Mouse (Mus musculus) neural tube, embryonic 13.5 days (tissue): ENCODE results near the gene Nav2. TPM values are rescaled to one million over a fixed set of nuclear protein-coding genes. Genes with fewer than 3 reads are reported as not detected.

ENCODE experiments used
- ATAC-seq: fragments of 200-750 bp; cut with Nextera tagmentation; 2 replicates; pipeline ENCODE4 v1.8.0; 2017; ENCODE audit warnings: low read depth, mild to moderate bottlenecking, moderate TSS enrichment, moderate library complexity
- H3K27ac ChIP-seq: fragments of 300-500 bp; sonication (generic); replicated peaks from 2 replicates; pipeline ENCODE4 v1.5.1; 2015; ENCODE audit warnings: moderate library complexity, mild to moderate bottlenecking, inconsistent platforms
- H3K27me3 ChIP-seq: fragments of 300-500 bp; sonication (generic); 2 replicates; pipeline ENCODE4 v1.6.1; 2015; ENCODE audit warnings: mild to moderate bottlenecking, inconsistent platforms
- H3K36me3 ChIP-seq: fragments of 300-500 bp; sonication (generic); 2 replicates; pipeline ENCODE4 v1.6.1; 2015; ENCODE audit warnings: mild to moderate bottlenecking, inconsistent platforms
- H3K4me1 ChIP-seq: fragments of 300-500 bp; sonication (generic); replicated peaks from 2 replicates; pipeline ENCODE4 v1.6.1; 2015; ENCODE audit warnings: inconsistent platforms
- H3K4me2 ChIP-seq: fragments of 300-500 bp; sonication (generic); 2 replicates; pipeline ENCODE4 v1.6.1; 2015; ENCODE audit warnings: inconsistent platforms, mild to moderate bottlenecking, moderate library complexity
- H3K4me3 ChIP-seq: fragments of 300-500 bp; sonication (generic); 2 replicates; pipeline ENCODE4 v1.5.1; 2015; ENCODE audit warnings: mild to moderate bottlenecking, inconsistent platforms
- H3K9ac ChIP-seq: fragments of 300-500 bp; sonication (generic); 2 replicates; pipeline ENCODE4 v1.6.1; 2015; ENCODE audit warnings: moderate library complexity, mild to moderate bottlenecking, inconsistent platforms
- H3K9me3 ChIP-seq: fragments of 300-500 bp; sonication (generic); 2 replicates; pipeline ENCODE4 v1.6.1; 2016; ENCODE audit warnings: inconsistent platforms
- WGBS: fragments of 180-500 bp; shearing (Covaris S2); methylation state at CpG from one replicate; pipeline ENCODE4 v1.1.7; 2015; 5-methylcytosine and 5-hydroxymethylcytosine counted together
- polyA plus RNA-seq: library from polyadenylated mRNA; unstranded; fragments of >200 nt; fragmentation: Nextera tagmentation; extraction: Ambion mirVana; gene quantifications from 2 replicates; pipeline ENCODE4 v1.2.1, GENCODE M21; 2015

The Nav2 gene
- polyA plus RNA-seq, 1 experiment from 2014 or later = 19.6 TPM

GRCm38 (mm10) chr7:48954501-48954900 is 46.0 kb downstream of the Nav2 start:
- no peaks in the 10 kb centered on the region for H3K9me3 ChIP-seq
- H3K4me2 ChIP-seq = no peak overlapping the region
- no peak overlapping the region for H3K4me3 ChIP-seq
- no peak for ATAC-seq
- no peaks in the 10 kb centered on the region for H3K36me3 ChIP-seq
- no peak overlapping the region for H3K27ac ChIP-seq
- no peak overlapping the region for H3K9ac ChIP-seq
- WGBS = 86% methylated on average over 5 of the region's 5 CpGs
- peaks cover 4% of the 10 kb centered on the region; the same call in 1 of the 2 replicates for H3K27me3 ChIP-seq
- peaks cover 9% of the 10 kb centered on the region for H3K4me1 ChIP-seq

DNA sequence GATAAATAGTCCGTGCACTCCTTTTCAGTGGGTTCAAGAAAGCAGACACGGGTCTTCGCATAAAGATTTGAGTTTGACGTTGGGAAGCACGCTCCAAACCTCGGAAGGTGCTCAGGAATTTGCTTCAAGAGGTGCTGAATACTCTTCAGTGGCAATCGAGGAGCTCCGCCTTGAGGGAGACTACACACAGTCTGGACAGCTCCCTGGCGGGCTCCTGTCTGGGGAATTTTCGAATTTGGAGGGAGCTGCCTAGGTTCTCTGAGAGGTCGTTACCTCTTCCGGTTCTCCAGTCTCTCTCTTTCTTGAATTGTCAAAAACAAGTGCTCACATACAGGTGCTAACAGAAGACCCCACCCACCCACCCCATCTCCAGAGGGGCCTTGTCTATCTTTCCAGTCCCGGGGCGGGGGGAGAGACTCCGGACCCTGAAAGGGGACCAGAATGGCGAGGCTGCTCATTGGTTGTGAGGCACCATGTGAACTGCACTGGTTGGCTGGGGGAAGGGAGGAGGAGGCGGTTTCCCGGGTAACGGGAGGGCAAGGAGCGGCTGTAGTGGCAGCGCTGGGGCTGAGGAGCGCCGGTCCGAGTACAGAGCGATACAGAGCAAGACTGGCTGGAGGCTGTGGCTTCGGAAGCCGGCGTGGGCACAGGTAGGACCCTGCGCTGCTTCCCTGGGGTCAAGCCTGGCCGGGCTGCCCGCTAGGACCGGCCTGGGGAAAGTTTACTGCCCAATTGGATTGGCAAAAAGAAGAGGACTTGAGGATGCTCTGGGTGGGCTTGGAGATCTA is 50.2 kb downstream of the Nav2 start:
- Histone ChIP-seq H3K36me3 (no peaks in the 10 kb centered on the region), H3K4me1 (peaks cover 51% of the 10 kb centered on the region), H3K27ac (peak overlapping the region; percentile 78), H3K4me2 (peak overlapping the region; percentile 68), H3K9ac (peak overlapping the region; percentile 86), H3K9me3 (no peaks in the 10 kb centered on the region), H3K27me3 (no peaks in the 10 kb centered on the region; the same call in 1 of the 2 replicates), H3K4me3 (peak overlapping the region; percentile 75)
- WGBS = 2% methylated on average over 32 of the region's 32 CpGs
- peak; percentile 95 for ATAC-seq

GRCm38 (mm10) chr7:48959316-48959661 is 50.8 kb downstream of the Nav2 start:
- H3K9me3 ChIP-seq = no peaks in the 10 kb centered on the region
- H3K27me3 ChIP-seq = no peaks in the 10 kb centered on the region; the same call in 1 of the 2 replicates
- H3K4me1 ChIP-seq = peaks cover 57% of the 10 kb centered on the region
- H3K9ac ChIP-seq = peak overlapping the region; percentile 86
- H3K4me2 ChIP-seq = peak overlapping the region; percentile 68
- WGBS = 4% methylated on average over 13 of the region's 13 CpGs
- H3K27ac ChIP-seq = peak overlapping the region; percentile 78
- ATAC-seq = peak; percentile 43
- no peaks in the 10 kb centered on the region for H3K36me3 ChIP-seq
- peak overlapping the region; percentile 75 for H3K4me3 ChIP-seq

DNA sequence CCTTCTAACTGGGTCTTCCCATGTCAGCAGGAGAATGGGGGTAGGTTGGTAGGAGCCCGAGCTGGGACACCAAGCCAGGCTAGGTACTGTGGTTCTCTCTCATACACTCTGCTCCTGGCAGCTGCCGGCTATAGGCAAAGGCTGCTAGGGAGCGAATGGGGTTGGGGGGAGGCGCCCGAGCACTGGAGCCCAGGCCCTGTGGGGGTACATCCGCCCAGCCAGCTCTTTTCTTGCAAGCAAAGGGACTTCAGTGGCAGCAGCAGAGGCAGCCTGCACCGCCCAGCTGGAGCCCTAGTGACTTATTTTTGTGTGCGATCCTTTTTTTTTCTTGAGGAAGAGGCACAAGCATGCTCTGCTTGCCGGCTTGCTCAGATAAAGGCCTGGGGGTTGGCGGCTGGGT is 51.6 kb downstream of the Nav2 start:
- no peaks in the 10 kb centered on the region for H3K36me3 ChIP-seq
- peaks cover 65% of the 10 kb centered on the region for H3K4me1 ChIP-seq
- peak overlapping the region; percentile 86 for H3K9ac ChIP-seq
- peak overlapping the region; percentile 78 for H3K27ac ChIP-seq
- peak overlapping the region; percentile 68 for H3K4me2 ChIP-seq
- peak overlapping the region; percentile 75 for H3K4me3 ChIP-seq
- no peaks in the 10 kb centered on the region; the same call in 1 of the 2 replicates for H3K27me3 ChIP-seq
- H3K9me3 ChIP-seq = no peaks in the 10 kb centered on the region
- peak; percentile 41 for ATAC-seq
- WGBS = 2% methylated on average over 10 of the region's 10 CpGs

GRCm38 (mm10) chr7:48961501-48961900 is 53.0 kb downstream of the Nav2 start:
- ATAC-seq = no peak
- no peaks in the 10 kb centered on the region for H3K36me3 ChIP-seq
- H3K9ac ChIP-seq = peak overlapping the region; percentile 86
- H3K4me3 ChIP-seq = peak overlapping the region; percentile 75
- H3K27ac ChIP-seq = no peak overlapping the region
- H3K4me2 ChIP-seq = peak overlapping the region; percentile 68
- peaks cover 78% of the 10 kb centered on the region for H3K4me1 ChIP-seq
- H3K27me3 ChIP-seq = no peaks in the 10 kb centered on the region; the same call in 1 of the 2 replicates
- H3K9me3 ChIP-seq = no peaks in the 10 kb centered on the region
- WGBS = 37% methylated on average over 8 of the region's 8 CpGs

GRCm38 (mm10) chr7:48961935-48962334 is 53.4 kb downstream of the Nav2 start:
- H3K27me3 ChIP-seq = no peaks in the 10 kb centered on the region; the same call in 1 of the 2 replicates
- no peaks in the 10 kb centered on the region for H3K36me3 ChIP-seq
- no peak overlapping the region for H3K27ac ChIP-seq
- H3K4me3 ChIP-seq = peak overlapping the region; percentile 75
- H3K4me1 ChIP-seq = peaks cover 82% of the 10 kb centered on the region
- H3K9me3 ChIP-seq = no peaks in the 10 kb centered on the region
- no peak for ATAC-seq
- peak overlapping the region; percentile 86; the same call in 1 of the 2 replicates for H3K9ac ChIP-seq
- 45% methylated on average over 4 of the region's 4 CpGs for WGBS
- peak overlapping the region; percentile 68 for H3K4me2 ChIP-seq

DNA sequence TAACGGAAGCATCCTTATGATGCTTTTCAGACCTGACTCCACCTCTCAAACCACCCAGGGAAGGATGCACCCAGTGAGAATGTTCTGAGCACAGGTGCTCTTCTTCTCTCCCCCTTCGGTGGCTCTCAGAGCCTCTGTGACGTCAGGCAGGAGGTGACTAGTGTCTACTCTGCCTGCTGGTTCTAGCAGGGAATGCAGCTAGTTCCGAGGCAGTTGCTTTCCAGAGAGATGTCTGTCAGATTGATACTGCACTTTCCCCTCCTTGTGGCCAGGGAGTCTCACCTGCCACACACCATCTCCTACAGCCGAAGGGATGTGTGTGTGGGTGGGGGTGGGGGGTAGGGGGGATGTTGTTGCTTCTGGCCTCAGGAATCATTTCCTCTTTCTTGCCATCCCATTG is 54.6 kb downstream of the Nav2 start:
- H3K27ac ChIP-seq = peak overlapping the region; percentile 76
- no peaks in the 10 kb centered on the region for H3K36me3 ChIP-seq
- ATAC-seq = no peak
- H3K4me3 ChIP-seq = peak overlapping the region; percentile 16; the same call in 1 of the 2 replicates
- peak overlapping the region; percentile 58 for H3K9ac ChIP-seq
- H3K4me2 ChIP-seq = peak overlapping the region; percentile 68
- H3K4me1 ChIP-seq = peaks cover 91% of the 10 kb centered on the region
- H3K27me3 ChIP-seq = no peaks in the 10 kb centered on the region; the same call in 1 of the 2 replicates
- 27% methylated on average over 5 of the region's 5 CpGs for WGBS
- H3K9me3 ChIP-seq = no peaks in the 10 kb centered on the region

DNA sequence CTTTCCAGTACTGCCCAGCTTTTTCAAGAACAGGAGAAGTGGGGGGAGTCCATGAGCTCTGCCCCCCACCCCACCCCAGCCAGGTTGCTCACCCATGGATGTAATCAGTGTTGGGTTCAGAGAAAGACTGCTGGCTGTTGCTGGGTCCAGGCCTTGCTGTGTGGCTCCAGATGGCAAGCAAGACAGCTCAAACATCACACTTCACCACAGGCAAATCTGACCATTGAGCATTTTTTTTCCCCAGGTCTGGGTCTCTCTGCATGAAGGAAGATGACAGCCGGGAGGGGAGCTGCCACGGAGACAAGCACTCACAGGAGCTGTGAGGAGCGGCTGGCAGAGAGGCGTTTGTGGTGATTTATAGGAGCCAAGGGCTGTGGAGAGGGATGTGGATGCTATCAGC is 55.0 kb downstream of the Nav2 start:
- Histone ChIP-seq H3K27ac (peak overlapping the region; percentile 76), H3K27me3 (no peaks in the 10 kb centered on the region), H3K9me3 (no peaks in the 10 kb centered on the region), H3K36me3 (no peaks in the 10 kb centered on the region), H3K9ac (peak overlapping the region; percentile 58), H3K4me1 (peaks cover 91% of the 10 kb centered on the region), H3K4me2 (peak overlapping the region; percentile 68), H3K4me3 (peak overlapping the region; percentile 16)
- WGBS = 8% methylated on average over 4 of the region's 4 CpGs
- no peak for ATAC-seq

GRCm38 (mm10) chr7:48965796-48966512 is 57.4 kb downstream of the Nav2 start:
- Histone ChIP-seq H3K27me3 (no peaks in the 10 kb centered on the region), H3K27ac (peak overlapping the region; percentile 68), H3K9me3 (no peaks in the 10 kb centered on the region), H3K4me2 (peak overlapping the region; percentile 68), H3K4me1 (peaks cover 94% of the 10 kb centered on the region), H3K4me3 (peak overlapping the region; percentile 17), H3K36me3 (no peaks in the 10 kb centered on the region), H3K9ac (peak overlapping the region; percentile 54)
- ATAC-seq = no peak
- WGBS = 19% methylated on average over 12 of the region's 12 CpGs

DNA sequence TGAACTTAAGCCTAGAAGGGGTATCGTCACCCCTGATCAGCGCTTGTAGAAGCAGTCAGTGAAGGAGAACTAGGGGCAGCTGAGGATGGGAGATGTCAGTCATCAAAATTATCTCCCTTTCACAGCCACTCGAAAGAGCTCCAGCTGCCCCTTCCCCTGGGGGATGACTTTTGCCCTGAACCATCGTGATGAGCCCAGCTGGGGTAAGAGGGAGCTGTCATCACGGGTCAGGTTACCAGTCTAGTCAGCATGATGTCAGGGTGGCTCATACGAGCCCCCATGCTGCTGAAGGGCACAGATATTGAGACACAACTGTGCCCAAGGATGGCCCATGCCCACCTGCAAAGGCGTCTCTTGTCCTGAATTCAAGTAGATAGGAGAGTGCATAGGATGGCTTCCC is 72.5 kb downstream of the Nav2 start:
- Histone ChIP-seq H3K4me2 (no peak overlapping the region), H3K4me3 (no peak overlapping the region), H3K9me3 (no peaks in the 10 kb centered on the region), H3K27ac (no peak overlapping the region), H3K9ac (no peak overlapping the region), H3K4me1 (peaks cover 77% of the 10 kb centered on the region), H3K36me3 (no peaks in the 10 kb centered on the region), H3K27me3 (no peaks in the 10 kb centered on the region)
- 42% methylated on average over 7 of the region's 7 CpGs for WGBS
- ATAC-seq = no peak

GRCm38 (mm10) chr7:48981814-48982213 is 73.3 kb downstream of the Nav2 start:
- ATAC-seq = no peak
- H3K27ac ChIP-seq = peak overlapping the region; percentile 28

GRCm38 (mm10) chr7:48982573-48982972 is 74.1 kb downstream of the Nav2 start:
- Histone ChIP-seq H3K27ac (0 out of 2 replicates have a peak overlapping the region, but pooled peaks have one; percentile 28), H3K9ac (no peak overlapping the region), H3K27me3 (no peaks in the 10 kb centered on the region), H3K36me3 (no peaks in the 10 kb centered on the region), H3K4me3 (no peak overlapping the region), H3K9me3 (no peaks in the 10 kb centered on the region), H3K4me2 (no peak overlapping the region), H3K4me1 (peaks cover 72% of the 10 kb centered on the region)
- 37% methylated on average over 7 of the region's 7 CpGs for WGBS
- no peak for ATAC-seq

More at GRCm38 (mm10) chr7:48981814-48982213, 73.3 kb downstream of the Nav2 start:
- no peak overlapping the region for H3K4me3 ChIP-seq
- H3K9ac ChIP-seq = no peak overlapping the region
- H3K9me3 ChIP-seq = no peaks in the 10 kb centered on the region
- no peaks in the 10 kb centered on the region for H3K27me3 ChIP-seq
- H3K4me1 ChIP-seq = peaks cover 80% of the 10 kb centered on the region
- 26% methylated on average over 3 of the region's 3 CpGs for WGBS
- H3K36me3 ChIP-seq = no peaks in the 10 kb centered on the region
- no peak overlapping the region for H3K4me2 ChIP-seq
